Mouse (Mus musculus) stomach, embryonic 16.5 days (tissue): ENCODE data around the gene Actr6. TPM values are rescaled to one million over a fixed set of nuclear protein-coding genes. Genes with fewer than 3 reads are reported as not detected.
"Not testable (repeated sequence)": the region's sequence is repeated elsewhere in the genome, so short reads cannot be mapped to it uniquely, and the experiment has no call there.

ENCODE experiments used
- ATAC-seq: fragments of 200-750 bp; cut with Nextera tagmentation; 2 replicates; pipeline ENCODE4 v1.8.0; 2017; ENCODE audit warnings: moderate number of reproducible peaks, moderate TSS enrichment; ENCODE audit not compliant: insufficient read depth, low FRiP score
- H3K27ac ChIP-seq: fragments of 300-500 bp; sonication (generic); 2 replicates; pipeline ENCODE4 v1.5.1; 2014; ENCODE audit warnings: low read length
- H3K27me3 ChIP-seq: fragments of 300-500 bp; sonication (generic); 2 replicates; pipeline ENCODE4 v1.6.1; 2014; ENCODE audit warnings: low read length, control low read depth, mixed read lengths; ENCODE audit not compliant: control insufficient read depth, insufficient read depth
- H3K36me3 ChIP-seq: fragments of 300-500 bp; sonication (generic); 2 replicates; pipeline ENCODE4 v1.6.1; 2014; ENCODE audit warnings: low read length; ENCODE audit not compliant: control insufficient read depth, insufficient read depth
- H3K4me1 ChIP-seq: fragments of 300-500 bp; sonication (generic); 2 replicates; pipeline ENCODE4 v1.6.1; 2014; ENCODE audit warnings: low read length, control low read depth, mixed read lengths; ENCODE audit not compliant: control insufficient read depth, insufficient read depth
- H3K4me2 ChIP-seq: fragments of 300-500 bp; sonication (generic); 2 replicates; pipeline ENCODE4 v1.6.1; 2014; ENCODE audit warnings: low read depth, low read length, mixed read lengths
- H3K4me3 ChIP-seq: fragments of 300-500 bp; sonication (generic); replicated peaks from 2 replicates; pipeline ENCODE4 v1.5.1; 2014; ENCODE audit warnings: mild to moderate bottlenecking, low read length
- H3K9ac ChIP-seq: fragments of 300-500 bp; sonication (generic); 2 replicates; pipeline ENCODE4 v1.6.1; 2014; ENCODE audit warnings: low read length
- H3K9me3 ChIP-seq: fragments of 300-500 bp; sonication (generic); replicated peaks from 2 replicates; pipeline ENCODE4 v1.6.1; 2016; ENCODE audit warnings: low read length, control low read depth; ENCODE audit not compliant: control insufficient read depth
- WGBS: fragments of 180-500 bp; shearing (Covaris S2); extraction: QIAGEN DNeasy Blood & Tissue Kit; methylation state at CpG from one replicate; pipeline ENCODE4 v1.1.7; 2014; 5-methylcytosine and 5-hydroxymethylcytosine counted together
- polyA plus RNA-seq: library from polyadenylated mRNA; unstranded; fragments of >200 nt; fragmentation: Nextera tagmentation; extraction: Ambion mirVana; gene quantifications from 2 replicates; pipeline ENCODE4 v1.2.1, GENCODE M21; 2015

The Actr6 gene
- polyA plus RNA-seq, 1 experiment from 2014 or later = 30.3 TPM

GRCm38 (mm10) chr10:89678054-89678453, 54.0 kb downstream of the Actr6 start:
- no peak overlapping the region for H3K4me2 ChIP-seq
- H3K36me3 ChIP-seq = no peaks in the 10 kb centered on the region
- 90% methylated on average over 4 of the region's 4 CpGs for WGBS
- no peak overlapping the region for H3K4me3 ChIP-seq
- H3K9me3 ChIP-seq = no peaks in the 10 kb centered on the region
- no peak overlapping the region for H3K27ac ChIP-seq
- H3K9ac ChIP-seq = no peak overlapping the region
- ATAC-seq = no peak
- H3K4me1 ChIP-seq = no peaks in the 10 kb centered on the region
- no peaks in the 10 kb centered on the region for H3K27me3 ChIP-seq

GRCm38 (mm10) chr10:89676609-89677008, 55.5 kb downstream of the Actr6 start:
- Histone ChIP-seq H3K36me3 (no peaks in the 10 kb centered on the region), H3K4me1 (no peaks in the 10 kb centered on the region), H3K27ac (no peak overlapping the region), H3K9me3 (no peaks in the 10 kb centered on the region), H3K4me2 (no peak overlapping the region), H3K4me3 (no peak overlapping the region), H3K27me3 (no peaks in the 10 kb centered on the region), H3K9ac (no peak overlapping the region)
- 66% methylated on average over 4 of the region's 4 CpGs for WGBS
- no peak for ATAC-seq

GRCm38 (mm10) chr10:89670371-89670770, 61.7 kb downstream of the Actr6 start:
- not testable (repeated sequence) for ATAC-seq, H3K27me3 ChIP-seq, H3K36me3 ChIP-seq, H3K9me3 ChIP-seq, H3K27ac ChIP-seq, H3K4me2 ChIP-seq, H3K4me1 ChIP-seq, H3K4me3 ChIP-seq, H3K9ac ChIP-seq
- 94% methylated on average over 5 of the region's 5 CpGs for WGBS

- H3K27ac ChIP-seq = no peak overlapping the region
- no peaks in the 10 kb centered on the region for H3K27me3 ChIP-seq
- no peaks in the 10 kb centered on the region for H3K36me3 ChIP-seq
- H3K9me3 ChIP-seq = no peaks in the 10 kb centered on the region
- no peak overlapping the region for H3K4me3 ChIP-seq
- ATAC-seq = no peak
- H3K4me1 ChIP-seq = no peaks in the 10 kb centered on the region
- H3K9ac ChIP-seq = no peak overlapping the region
- 86% methylated on average over 7 of the region's 7 CpGs for WGBS
- no peak overlapping the region for H3K4me2 ChIP-seq
Measured at GRCm38 (mm10) chr10:89667571-89667970, 64.5 kb downstream of the Actr6 start.

GRCm38 (mm10) chr10:89665679-89666078, 66.4 kb downstream of the Actr6 start:
- no peak for ATAC-seq
- 93% methylated on average over 9 of the region's 9 CpGs for WGBS
- H3K9me3 ChIP-seq = no peaks in the 10 kb centered on the region
- H3K4me2 ChIP-seq = no peak overlapping the region
- H3K27ac ChIP-seq = no peak overlapping the region
- no peak overlapping the region for H3K4me3 ChIP-seq
- H3K9ac ChIP-seq = no peak overlapping the region
- H3K36me3 ChIP-seq = no peaks in the 10 kb centered on the region
- H3K27me3 ChIP-seq = no peaks in the 10 kb centered on the region
- H3K4me1 ChIP-seq = no peaks in the 10 kb centered on the region

GRCm38 (mm10) chr10:89664977-89665645, 67.0 kb downstream of the Actr6 start:
- H3K4me1 ChIP-seq = no peaks in the 10 kb centered on the region
- 93% methylated on average over 8 of the region's 8 CpGs for WGBS

More at GRCm38 (mm10) chr10:89664977-89665645, 67.0 kb downstream of the Actr6 start:
- no peak overlapping the region for H3K9ac ChIP-seq
- no peaks in the 10 kb centered on the region for H3K27me3 ChIP-seq
- ATAC-seq = no peak
- H3K9me3 ChIP-seq = no peaks in the 10 kb centered on the region
- no peak overlapping the region for H3K4me3 ChIP-seq
- no peaks in the 10 kb centered on the region for H3K36me3 ChIP-seq
- no peak overlapping the region for H3K27ac ChIP-seq
- H3K4me2 ChIP-seq = no peak overlapping the region

Other genes starting within 250 kb of the Actr6 start
- 8.2 and 8.6 TPM in 2 replicates for gene Nr1h4, start 198.7 kb downstream of the Actr6 start, polyA plus RNA-seq
- 0.03 TPM in 1 of 2 replicates, not detected in the other for gene Slc17a8, start 111.0 kb downstream of the Actr6 start, polyA plus RNA-seq
- 6.2 and 7.7 TPM in 2 replicates for gene Scyl2, start 46.0 kb downstream of the Actr6 start, polyA plus RNA-seq
- 21.8 and 22.5 TPM in 2 replicates for gene Uhrf1bp1l, start 12.7 kb upstream of the Actr6 start, polyA plus RNA-seq
- 1.3 and 1.4 TPM in 2 replicates for gene Anks1b, start 141.2 kb upstream of the Actr6 start, polyA plus RNA-seq